Mouse (Mus musculus) R1 (cell line): ENCODE data around the gene Sgta.
A peak's percentile ranks its signal among the peaks of the same experiment; 100 is the strongest.

Source experiments
- DNase-seq: peaks from one replicate; pipeline ENCODE4 v3.0.0-alpha.2; 2018; ENCODE audit warnings: low read depth, low spot score

Gene Sgta

GRCm38 (mm10) chr10:81059603-81060543, at the start of gene Sgta:
Gene Sgta (minus strand): TSS chr10:81060181.
- DNase-seq = peak; percentile 100

- DNase-seq = peak; percentile 100
Measured at GRCm38 (mm10) chr10:81106113-81106721, 46.2 kb upstream of the Sgta start.

GRCm38 (mm10) chr10:81105565-81106112, 45.7 kb upstream of the Sgta start, which contains the start of gene Map2k2:
Gene Map2k2 (plus strand): TSS chr10:81105915.
- DNase-seq = peak; percentile 97

- peak; percentile 35 for DNase-seq
Measured at GRCm38 (mm10) chr10:81094931-81095678, 35.1 kb upstream of the Sgta start.

GRCm38 (mm10) chr10:81092465-81093250, 32.7 kb upstream of the Sgta start:
- DNase-seq = peak; percentile 49

- DNase-seq = no peak
Measured at GRCm38 (mm10) chr10:81090621-81091020, 30.6 kb upstream of the Sgta start.

GRCm38 (mm10) chr10:81089216-81089615, 29.2 kb upstream of the Sgta start:
- DNase-seq = no peak

GRCm38 (mm10) chr10:81087021-81087420, 27.0 kb upstream of the Sgta start:
- DNase-seq = peak; percentile 92

GRCm38 (mm10) chr10:81082168-81082960, 22.4 kb upstream of the Sgta start:
- DNase-seq = peak; percentile 93

- DNase-seq = no peak
Measured at GRCm38 (mm10) chr10:81080008-81080655, 20.2 kb upstream of the Sgta start.

GRCm38 (mm10) chr10:81077916-81078315, 17.9 kb upstream of the Sgta start:
- DNase-seq = no peak

- no peak for DNase-seq
Measured at GRCm38 (mm10) chr10:81076356-81076755, 16.4 kb upstream of the Sgta start.

- DNase-seq = no peak
Measured at GRCm38 (mm10) chr10:81075734-81076133, 15.8 kb upstream of the Sgta start.

- DNase-seq = peak; percentile 75
Measured at GRCm38 (mm10) chr10:81073464-81073863, 13.5 kb upstream of the Sgta start.

GRCm38 (mm10) chr10:81072290-81072689, 12.3 kb upstream of the Sgta start:
- DNase-seq = no peak

- DNase-seq = peak; percentile 100
Measured at GRCm38 (mm10) chr10:81069836-81070235, 9.9 kb upstream of the Sgta start, which contains the start of gene Thop1. Gene Thop1 (plus strand): TSS chr10:81070035.

- DNase-seq = peak; percentile 72
Measured at GRCm38 (mm10) chr10:81068706-81069105, 8.7 kb upstream of the Sgta start.

GRCm38 (mm10) chr10:81064519-81064918, 4.5 kb upstream of the Sgta start:
- DNase-seq = peak; percentile 66

- DNase-seq = peak; percentile 60
Measured at GRCm38 (mm10) chr10:81062710-81063109, 2.7 kb upstream of the Sgta start.
